Comparison of ENCODE assay signal across 8 mouse cellular contexts in genomic region chr4:72200559-72201409, GRCm38 (mm10). TPM values are rescaled to one million over a fixed set of nuclear protein-coding genes. Genes with fewer than 3 reads are reported as not detected.
DNase-seq lines count a peak whose midpoint lies in the region; ATAC-seq lines count a peak whose summit lies in the region.

Gene Tle1 (minus strand): TSS chr4:72200919.

- peak; percentile 96 for ATAC-seq in hindbrain, embryonic 12.5 days (ENCODE audit: low FRiP score)

- peak within 1 kb of the TSS; percentile 60 for H3K4me3 ChIP-seq in hindbrain, embryonic 12.5 days

- H3K27ac ChIP-seq in hindbrain, embryonic 12.5 days = peak within 1 kb of the TSS; percentile 96

- peak; percentile 100 for DNase-seq in NIH3T3 (ENCODE audit: low read depth)
- peak; percentile 99 to 100 for DNase-seq in cerebellum, postnatal 10 days
- peak; percentile 99 to 100 for DNase-seq in frontal cortex, postnatal 10 days (ENCODE audit: low spot score in 2 of 2)
- peak; percentile 99 to 100 for DNase-seq in layer of hippocampus, postnatal 14 days (ENCODE audit: low spot score in 2 of 2)
- peak; percentile 99 for DNase-seq in lung, postnatal 14 days
- peak; percentile 83 for DNase-seq in retina, adult 2 months (ENCODE audit: low read depth, low spot score)
- peak; percentile 98 to 99 for DNase-seq in thymus, postnatal 36 days

- peak within 1 kb of the TSS; percentile 98 for H3K9ac ChIP-seq in hindbrain, embryonic 12.5 days

- no peaks in the 10 kb centered on the region for H3K36me3 ChIP-seq in hindbrain, embryonic 12.5 days

- 0 out of 2 replicates have a peak, but pooled peaks cover 4% of the 10 kb centered on the region for H3K27me3 ChIP-seq in hindbrain, embryonic 12.5 days

- H3K4me2 ChIP-seq in hindbrain, embryonic 12.5 days (replicated peaks) = peak within 1 kb of the TSS; percentile 71

- no peaks in the 10 kb centered on the region for H3K9me3 ChIP-seq in hindbrain, embryonic 12.5 days (replicated peaks)

- H3K4me1 ChIP-seq in hindbrain, embryonic 12.5 days = peaks cover 21% of the 10 kb centered on the region

- under 1% methylated on average over 84 of the region's 107 CpGs for WGBS in hindbrain, embryonic 12.5 days

RNA-seq across cellular contexts. Expression of gene Tle1, which starts in this region (rescaled TPM):
- polyA plus RNA-seq in hindbrain, embryonic 12.5 days (2016; fragmentation: Nextera tagmentation; extraction: Ambion mirVana) = 73.6 and 74.5 TPM in 2 replicates
- 10 to 100 TPM; 59.1 to 60.4 TPM for total RNA-seq in layer of hippocampus, postnatal 14 days (2021)

Comparison
In these comparisons a context has a peak if more than half of its experiments do, and no peak if none do; other contexts are left out.
1. Peak in every context shown above with its lines: DNase-seq, ATAC-seq, H3K4me3 ChIP-seq and H3K27ac ChIP-seq.